In the genomic region with DNA sequence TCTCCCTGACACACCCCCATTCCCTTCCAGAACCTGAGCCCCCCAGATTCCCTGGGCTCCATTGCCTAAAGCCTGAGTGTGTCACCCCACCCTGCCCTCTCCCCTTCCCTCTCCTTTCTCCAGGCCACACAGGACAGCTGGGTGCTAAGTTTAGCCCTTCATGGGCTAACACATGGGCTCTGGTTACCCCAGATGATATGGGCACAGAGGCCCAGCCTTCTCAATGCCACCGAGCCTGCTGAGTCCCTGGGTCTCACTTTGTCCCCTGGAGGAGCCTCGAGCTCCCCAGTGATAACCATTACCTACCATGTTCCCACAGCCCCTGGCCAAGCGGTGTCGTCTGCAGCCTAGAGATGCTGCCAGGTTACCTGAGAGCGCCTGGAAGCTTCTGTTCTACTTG, we compare ENCODE assay signal across 11 mouse cellular contexts. TPM values are rescaled to one million over a fixed set of nuclear protein-coding genes. Genes with fewer than 3 reads are reported as not detected.
DNase-seq lines count a peak whose midpoint lies in the region; ATAC-seq and TF ChIP-seq lines count a peak whose summit lies in the region.
"Had no signal": no experiment of that assay in that cellular context is flagged by ENCODE, and none has a peak within 500 bp of the region (broad histone marks: within the 10 kb centered on the region; RNA-seq: fewer than 3 reads in every experiment).

No protein-coding gene starts in this region.

- TF ChIP-seq POLR2A in kidney, adult 2 months (IDR thresholded peaks at IDR 0.05; ENCODE audit: low read depth, low read length), result no peak

- H3K27me3 ChIP-seq in embryonic facial prominence, embryonic 10.5 days (replicated peaks; ENCODE audit: low read depth, poor library complexity, severe bottlenecking), result peaks cover 18% of the 10 kb centered on the region; the same call in 1 of the 2 replicates
- no peaks in the 10 kb centered on the region for H3K27me3 ChIP-seq in forebrain, embryonic 12.5 days
- H3K27me3 ChIP-seq in hindbrain, embryonic 14.5 days (ENCODE audit: control insufficient read depth, insufficient read depth, low read length), result no peaks in the 10 kb centered on the region
- H3K27me3 ChIP-seq in midbrain, embryonic 13.5 days, result no peaks in the 10 kb centered on the region
- H3K27me3 ChIP-seq in kidney, adult 2 months (replicated peaks; ENCODE audit: control insufficient read depth, insufficient read depth, low read length), result no peaks in the 10 kb centered on the region

- H3K4me2 ChIP-seq in forebrain, embryonic 12.5 days, result peak overlapping the region; percentile 87
- peak overlapping the region; percentile 78 for H3K4me2 ChIP-seq in hindbrain, embryonic 14.5 days (replicated peaks)
- peak overlapping the region; percentile 68 for H3K4me2 ChIP-seq in midbrain, embryonic 13.5 days (replicated peaks)

- no peak for TF ChIP-seq CTCF in kidney, adult 2 months (conservative IDR thresholded peaks at IDR 0.05; ENCODE audit: insufficient read depth, insufficient read length, low read depth, low read length)

- H3K36me3 ChIP-seq in embryonic facial prominence, embryonic 10.5 days (replicated peaks), result peaks cover 10% of the 10 kb centered on the region
- peaks cover 32% of the 10 kb centered on the region for H3K36me3 ChIP-seq in forebrain, embryonic 12.5 days (replicated peaks)
- peaks cover 50% of the 10 kb centered on the region for H3K36me3 ChIP-seq in hindbrain, embryonic 14.5 days (replicated peaks; ENCODE audit: control insufficient read depth, insufficient read depth)
- peaks cover 50% of the 10 kb centered on the region for H3K36me3 ChIP-seq in midbrain, embryonic 13.5 days
- no peaks in the 10 kb centered on the region for H3K36me3 ChIP-seq in kidney, adult 2 months (ENCODE audit: control insufficient read depth, insufficient read depth, low read length)

- H3K27ac ChIP-seq in embryonic facial prominence, embryonic 10.5 days (replicated peaks), result peak overlapping the region; percentile 81
- H3K27ac ChIP-seq in forebrain, embryonic 12.5 days, result peak overlapping the region; percentile 93
- peak overlapping the region; percentile 38 for H3K27ac ChIP-seq in hindbrain, embryonic 14.5 days
- peak overlapping the region; percentile 95 for H3K27ac ChIP-seq in midbrain, embryonic 13.5 days
- H3K27ac ChIP-seq in kidney, adult 2 months (ENCODE audit: insufficient read depth, low read depth, low read length), result no peak overlapping the region
- H3K27ac ChIP-seq: liver, embryonic 14.5 days had no signal

- H3K4me1 ChIP-seq in embryonic facial prominence, embryonic 10.5 days, result peaks cover 33% of the 10 kb centered on the region
- H3K4me1 ChIP-seq in forebrain, embryonic 12.5 days, result peaks cover 36% of the 10 kb centered on the region
- H3K4me1 ChIP-seq in hindbrain, embryonic 14.5 days (replicated peaks; ENCODE audit: control insufficient read depth, insufficient read depth, low read length), result peaks cover 23% of the 10 kb centered on the region
- peaks cover 37% of the 10 kb centered on the region for H3K4me1 ChIP-seq in midbrain, embryonic 13.5 days (replicated peaks)
- H3K4me1 ChIP-seq in kidney, adult 2 months (ENCODE audit: control insufficient read depth, insufficient read depth, low read length), result 0 out of 2 replicates have a peak, but pooled peaks cover 3% of the 10 kb centered on the region

- no peak for DNase-seq in embryonic facial prominence, embryonic 10.5 days (ENCODE audit: low spot score)
- DNase-seq in hindbrain, embryonic 14.5 days (ENCODE audit: low spot score), result no peak
- DNase-seq in ovary, postnatal 14 days (ENCODE audit: low spot score), result no peak
- no peak for DNase-seq in kidney, adult 2 months
- DNase-seq in B cell, adult 2 months, result no peak
- DNase-seq in urinary bladder, postnatal 10 days (ENCODE audit: low spot score), result no peak
- DNase-seq: kidney, adult 11 months had no signal

- H3K4me3 ChIP-seq in embryonic facial prominence, embryonic 10.5 days, result peak overlapping the region; percentile 70; the same call in 1 of the 2 replicates
- H3K4me3 ChIP-seq in forebrain, embryonic 12.5 days (replicated peaks), result peak overlapping the region; percentile 55; the same call in 1 of the 2 replicates
- H3K4me3 ChIP-seq in hindbrain, embryonic 14.5 days (replicated peaks; ENCODE audit: low read length), result no peak overlapping the region
- H3K4me3 ChIP-seq in midbrain, embryonic 13.5 days (replicated peaks), result peak overlapping the region; percentile 66
- no peak overlapping the region for H3K4me3 ChIP-seq in kidney, adult 2 months (ENCODE audit: insufficient read depth, low read depth, low read length)

- ATAC-seq in forebrain, embryonic 12.5 days (ENCODE audit: low FRiP score), result no peak
- ATAC-seq in hindbrain, embryonic 14.5 days (ENCODE audit: low FRiP score), result no peak
- no peak for ATAC-seq in midbrain, embryonic 13.5 days
- ATAC-seq: CD4-positive, CD25-positive, alpha-beta regulatory T cell, adult 4 months had no signal

- WGBS in embryonic facial prominence, embryonic 10.5 days, result 85% methylated on average over 5 of the region's 5 CpGs
- 84% methylated on average over 5 of the region's 5 CpGs for WGBS in forebrain, embryonic 12.5 days
- 93% methylated on average over 5 of the region's 5 CpGs for WGBS in hindbrain, embryonic 14.5 days
- WGBS in midbrain, embryonic 13.5 days, result 92% methylated on average over 5 of the region's 5 CpGs
- WGBS in kidney, adult 2 months, result 93% methylated on average over 5 of the region's 5 CpGs

- H3K9me3 ChIP-seq in embryonic facial prominence, embryonic 10.5 days, result no peaks in the 10 kb centered on the region
- H3K9me3 ChIP-seq in forebrain, embryonic 12.5 days, result no peaks in the 10 kb centered on the region
- H3K9me3 ChIP-seq in hindbrain, embryonic 14.5 days (ENCODE audit: control insufficient read depth, low read length), result no peaks in the 10 kb centered on the region
- no peaks in the 10 kb centered on the region for H3K9me3 ChIP-seq in midbrain, embryonic 13.5 days

- peak overlapping the region; percentile 36; the same call in 1 of the 2 replicates for H3K9ac ChIP-seq in forebrain, embryonic 12.5 days
- H3K9ac ChIP-seq in hindbrain, embryonic 14.5 days, result no peak overlapping the region; the same call in 1 of the 2 replicates
- peak overlapping the region; percentile 84 for H3K9ac ChIP-seq in midbrain, embryonic 13.5 days (replicated peaks)
- H3K9ac ChIP-seq: liver, embryonic 14.5 days had no signal

RNA-seq across cellular contexts. Expression of a gene that starts 2.3 kb away (rescaled TPM):
- 2.3 and 4.1 TPM in 2 replicates for polyA plus RNA-seq in embryonic facial prominence, embryonic 10.5 days (2016; fragmentation: Nextera tagmentation; extraction: Ambion mirVana)
- 14.9 and 16.2 TPM in 2 replicates for polyA plus RNA-seq in forebrain, embryonic 12.5 days (2016; fragmentation: Nextera tagmentation; extraction: Ambion mirVana)
- 42.9 TPM in 2 replicates for polyA plus RNA-seq in hindbrain, embryonic 14.5 days (2014; fragmentation: Nextera tagmentation; extraction: Ambion mirVana)
- 23.7 and 26.2 TPM in 2 replicates for polyA plus RNA-seq in midbrain, embryonic 13.5 days (2015; fragmentation: Nextera tagmentation; extraction: Ambion mirVana)
- 0.58 and 0.66 TPM in 2 replicates for polyA plus RNA-seq in kidney, adult 2 months (2012; rRNA removed)
- polyA plus RNA-seq: CD4-positive, CD25-positive, alpha-beta regulatory T cell, adult 4 months had no signal

RNA-seq across cellular contexts. Expression of a gene that starts 11.7 kb away (rescaled TPM):
- 5.6 and 5.7 TPM in 2 replicates for polyA plus RNA-seq in embryonic facial prominence, embryonic 10.5 days (2016; fragmentation: Nextera tagmentation; extraction: Ambion mirVana)
- polyA plus RNA-seq in forebrain, embryonic 12.5 days (2016; fragmentation: Nextera tagmentation; extraction: Ambion mirVana), result 1.8 and 4.2 TPM in 2 replicates
- 0.23 and 3.2 TPM in 2 replicates for polyA plus RNA-seq in hindbrain, embryonic 14.5 days (2014; fragmentation: Nextera tagmentation; extraction: Ambion mirVana)
- polyA plus RNA-seq in midbrain, embryonic 13.5 days (2015; fragmentation: Nextera tagmentation; extraction: Ambion mirVana), result 3.7 and 6.0 TPM in 2 replicates
- polyA plus RNA-seq in kidney, adult 2 months (2012; rRNA removed), result 0.08 TPM in 1 of 2 replicates, not detected in the other

RNA-seq across cellular contexts. Expression of a gene that starts 15.6 kb away (rescaled TPM):
- 293 and 297 TPM in 2 replicates for polyA plus RNA-seq in embryonic facial prominence, embryonic 10.5 days (2016; fragmentation: Nextera tagmentation; extraction: Ambion mirVana)
- polyA plus RNA-seq in forebrain, embryonic 12.5 days (2016; fragmentation: Nextera tagmentation; extraction: Ambion mirVana), result 217 and 229 TPM in 2 replicates
- polyA plus RNA-seq in hindbrain, embryonic 14.5 days (2014; fragmentation: Nextera tagmentation; extraction: Ambion mirVana), result 256 and 288 TPM in 2 replicates
- 273 and 290 TPM in 2 replicates for polyA plus RNA-seq in midbrain, embryonic 13.5 days (2015; fragmentation: Nextera tagmentation; extraction: Ambion mirVana)
- polyA plus RNA-seq in kidney, adult 2 months (2012; rRNA removed), result 277 and 300 TPM in 2 replicates

RNA-seq across cellular contexts. Expression of a gene that starts 15.6 kb away (rescaled TPM):
- polyA plus RNA-seq in embryonic facial prominence, embryonic 10.5 days (2016; fragmentation: Nextera tagmentation; extraction: Ambion mirVana), result 51.0 and 58.1 TPM in 2 replicates
- 54.0 and 54.2 TPM in 2 replicates for polyA plus RNA-seq in forebrain, embryonic 12.5 days (2016; fragmentation: Nextera tagmentation; extraction: Ambion mirVana)
- 41.8 and 42.5 TPM in 2 replicates for polyA plus RNA-seq in hindbrain, embryonic 14.5 days (2014; fragmentation: Nextera tagmentation; extraction: Ambion mirVana)
- polyA plus RNA-seq in midbrain, embryonic 13.5 days (2015; fragmentation: Nextera tagmentation; extraction: Ambion mirVana), result 50.0 and 54.6 TPM in 2 replicates
- 38.8 and 42.0 TPM in 2 replicates for polyA plus RNA-seq in kidney, adult 2 months (2012; rRNA removed)

RNA-seq across cellular contexts. Expression of a gene that starts 35.2 kb away (rescaled TPM):
- polyA plus RNA-seq in embryonic facial prominence, embryonic 10.5 days (2016; fragmentation: Nextera tagmentation; extraction: Ambion mirVana), result 21.9 and 22.1 TPM in 2 replicates
- polyA plus RNA-seq in forebrain, embryonic 12.5 days (2016; fragmentation: Nextera tagmentation; extraction: Ambion mirVana), result 26.9 and 29.5 TPM in 2 replicates
- 17.3 and 17.9 TPM in 2 replicates for polyA plus RNA-seq in hindbrain, embryonic 14.5 days (2014; fragmentation: Nextera tagmentation; extraction: Ambion mirVana)
- polyA plus RNA-seq in midbrain, embryonic 13.5 days (2015; fragmentation: Nextera tagmentation; extraction: Ambion mirVana), result 15.5 and 18.1 TPM in 2 replicates
- 25.8 and 27.4 TPM in 2 replicates for polyA plus RNA-seq in kidney, adult 2 months (2012; rRNA removed)

Comparison
In these comparisons a context has a peak if more than half of its experiments do, and no peak if none do; other contexts are left out.
1. H3K4me3 ChIP-seq: peak in embryonic facial prominence, embryonic 10.5 days (single experiment), forebrain, embryonic 12.5 days (single experiment) and midbrain, embryonic 13.5 days (single experiment); none in hindbrain, embryonic 14.5 days (single experiment) and kidney, adult 2 months (single experiment).
2. Peak in every context shown above with its lines, with median percentiles within 50 percentile points of each other: H3K4me2 ChIP-seq.